Mouse (Mus musculus) kidney, adult 11 months (tissue): ENCODE measurements around the gene Dhrs7.
A peak's percentile ranks its signal among the peaks of the same experiment; 100 is the strongest.

Experiments
- DNase-seq: peaks from one replicate; pipeline ENCODE4 v3.0.0; 2022

Gene Dhrs7

GRCm38 (mm10) chr12:72654698-72655097 lies 10.0 kb downstream of the Dhrs7 start:
- peak; percentile 7 for DNase-seq

DNA sequence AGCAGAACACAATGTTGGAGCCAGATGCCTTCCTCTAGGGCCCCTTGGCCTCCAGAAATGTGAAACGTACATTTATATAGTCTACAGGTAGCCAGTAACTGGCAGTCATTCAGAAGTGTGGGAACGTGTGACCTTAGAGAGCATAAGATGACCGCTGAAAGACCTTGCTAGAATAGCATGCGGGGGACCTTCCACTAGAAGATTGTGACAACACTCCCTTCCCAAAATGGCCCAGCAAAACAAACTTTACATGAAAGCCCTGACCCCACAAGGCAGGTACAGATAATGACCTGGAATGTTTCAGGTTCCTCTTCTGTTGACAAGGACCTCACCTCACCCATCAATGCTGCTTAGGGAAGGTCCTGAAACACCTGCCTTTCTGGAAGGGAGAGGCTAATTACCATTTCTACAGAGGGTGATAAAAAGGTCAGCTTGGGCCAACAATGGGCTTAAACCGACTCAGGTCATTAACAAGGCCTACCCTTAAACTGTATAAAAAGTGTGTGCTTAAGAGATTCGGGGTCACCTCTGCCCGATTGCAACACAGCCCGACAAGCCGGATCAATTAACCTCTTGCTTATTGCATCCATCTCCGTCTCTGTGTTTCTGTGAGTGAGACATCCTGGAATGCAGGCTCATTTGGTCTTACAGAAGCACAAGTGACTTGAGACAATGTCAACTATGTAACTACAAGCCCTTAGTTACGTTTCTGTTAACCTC lies 14.9 kb downstream of the Dhrs7 start, which contains the start of gene Gm4756:
Gene Gm4756, minus strand, starts transcription at position 51 of the 720 bp plus-strand sequence.
- no peak for DNase-seq

DNA sequence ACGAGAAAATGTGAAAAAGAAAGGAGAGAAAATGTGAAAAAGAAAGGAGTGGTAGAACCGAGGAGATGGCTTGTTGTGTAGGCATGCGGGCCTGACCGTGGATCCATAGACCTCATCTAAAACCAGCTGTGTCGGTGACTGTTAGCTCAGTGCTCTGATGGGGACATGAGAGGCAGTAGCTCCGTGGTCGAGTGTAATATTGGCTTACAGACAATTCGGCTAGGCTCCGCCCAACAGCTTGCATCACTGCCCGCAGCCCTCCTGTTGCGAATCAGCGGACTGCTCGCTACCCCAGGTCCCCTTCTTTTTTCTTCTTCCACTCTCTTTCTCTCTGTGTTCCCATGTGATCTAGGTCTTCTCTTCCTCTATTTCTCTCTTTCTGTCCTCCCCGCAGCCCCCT lies 15.8 kb downstream of the Dhrs7 start:
- DNase-seq, result no peak

GRCm38 (mm10) chr12:72638025-72638424 lies 26.7 kb downstream of the Dhrs7 start:
- no peak for DNase-seq

DNA sequence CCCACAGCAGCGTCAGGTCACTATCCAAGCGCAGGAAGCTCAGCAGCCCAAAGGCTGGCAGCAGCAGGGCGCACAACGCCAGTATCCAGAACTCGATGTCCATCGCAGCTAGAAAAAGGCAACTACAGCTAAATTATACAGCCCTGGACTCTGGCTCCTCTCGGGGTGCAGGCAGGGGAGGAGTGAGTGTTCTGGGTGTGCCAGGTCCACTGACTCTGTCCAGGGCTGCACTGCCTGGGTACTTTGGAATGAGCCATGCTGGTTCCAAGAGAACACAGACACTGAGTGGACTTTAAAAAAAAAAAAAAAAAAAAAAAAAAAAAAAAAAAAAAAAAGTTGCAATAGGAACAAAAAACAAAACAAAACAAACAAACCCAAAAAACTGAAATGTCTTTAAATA lies 36.0 kb downstream of the Dhrs7 start:
- DNase-seq, result no peak

- no peak for DNase-seq
These were observed 41.7 kb downstream of the Dhrs7 start for GRCm38 (mm10) chr12:72622853-72623496.

DNA sequence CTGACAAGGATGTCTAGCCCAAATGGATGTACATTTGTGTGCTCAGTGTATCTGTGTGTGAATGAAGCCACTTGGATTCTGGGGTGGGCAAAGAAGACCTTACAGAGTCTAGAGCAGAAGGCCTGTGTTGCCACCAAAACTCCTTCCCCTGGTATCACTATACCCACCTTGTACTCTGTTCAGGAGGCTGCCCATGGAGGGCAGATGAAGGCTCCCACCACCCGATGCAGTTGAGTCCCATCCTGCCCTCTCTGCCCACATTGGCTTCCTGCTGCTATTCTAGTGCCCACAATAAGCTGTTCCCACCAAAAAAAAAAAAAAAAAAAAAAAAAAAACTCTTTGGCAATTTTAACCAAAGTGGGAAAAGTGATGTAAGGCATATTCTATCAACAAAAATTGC lies 43.3 kb downstream of the Dhrs7 start:
- no peak for DNase-seq

- no peak for DNase-seq
These were observed 43.9 kb downstream of the Dhrs7 start for GRCm38 (mm10) chr12:72620856-72621255.

- DNase-seq, result no peak
These were observed 52.7 kb downstream of the Dhrs7 start for GRCm38 (mm10) chr12:72612053-72612452.
